Comparison of ENCODE assay signal across 19 mouse cellular contexts in the genomic region with DNA sequence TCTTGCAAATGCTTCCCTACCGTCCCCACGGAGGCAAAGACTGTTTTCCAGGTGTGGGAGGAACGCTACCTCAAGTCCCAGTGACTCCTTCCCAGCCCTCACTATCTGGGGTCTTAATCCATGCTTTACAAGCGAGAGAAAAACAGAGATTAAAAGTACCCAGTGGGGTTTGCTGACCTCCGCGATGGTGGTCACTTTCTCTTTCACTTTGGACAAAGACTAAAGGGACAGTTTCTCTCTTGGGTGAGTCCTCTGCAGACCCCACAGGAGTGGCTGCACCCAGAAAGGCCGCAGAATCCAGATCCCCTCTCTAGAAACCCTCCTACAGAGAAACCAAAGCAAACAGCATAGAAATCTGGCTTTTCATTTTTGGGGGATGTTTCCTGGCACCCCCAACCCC.
A peak's percentile ranks its signal among the peaks of the same experiment; 100 is the strongest.
DNase-seq lines count a peak whose midpoint lies in the region; ATAC-seq and TF ChIP-seq lines count a peak whose summit lies in the region.
"Had no signal": no experiment of that assay in that cellular context is flagged by ENCODE, and none has a peak within 500 bp of the region (broad histone marks: within the 10 kb centered on the region; RNA-seq: fewer than 3 reads in every experiment).

No protein-coding gene starts in this region.

- 60% methylated on average over 7 of the region's 7 CpGs for WGBS in kidney, adult 2 months
- WGBS in embryonic facial prominence, embryonic 14.5 days: 52% methylated on average over 7 of the region's 7 CpGs
- 52% methylated on average over 7 of the region's 7 CpGs for WGBS in hindbrain, embryonic 11.5 days

- H3K4me1 ChIP-seq in kidney, adult 2 months (ENCODE audit: control insufficient read depth, insufficient read depth, low read length): no peaks in the 10 kb centered on the region
- 0 out of 2 replicates have a peak, but pooled peaks cover 9% of the 10 kb centered on the region for H3K4me1 ChIP-seq in megakaryocyte, embryonic 14.5 days
- 0 out of 2 replicates have a peak, but pooled peaks cover 3% of the 10 kb centered on the region for H3K4me1 ChIP-seq in embryonic facial prominence, embryonic 14.5 days (ENCODE audit: control insufficient read depth, insufficient read depth, low read length)
- H3K4me1 ChIP-seq in hindbrain, embryonic 11.5 days (replicated peaks; ENCODE audit: control insufficient read depth, insufficient read depth, low read length): no peaks in the 10 kb centered on the region; the same call in 1 of the 2 replicates

- H3K36me3 ChIP-seq in kidney, adult 2 months (ENCODE audit: control insufficient read depth, insufficient read depth, low read length): no peaks in the 10 kb centered on the region
- no peaks in the 10 kb centered on the region for H3K36me3 ChIP-seq in megakaryocyte, embryonic 14.5 days (replicated peaks; ENCODE audit: low read length)
- no peaks in the 10 kb centered on the region for H3K36me3 ChIP-seq in embryonic facial prominence, embryonic 14.5 days (ENCODE audit: control insufficient read depth, insufficient read depth, low read length)
- H3K36me3 ChIP-seq in hindbrain, embryonic 11.5 days (ENCODE audit: control insufficient read depth, insufficient read depth, low read length): no peaks in the 10 kb centered on the region
- H3K36me3 ChIP-seq: heart, embryonic 12.5 days; hindbrain, embryonic 15.5 days; neural tube, embryonic 13.5 days had no signal

- TF ChIP-seq CTCF in kidney, adult 2 months (conservative IDR thresholded peaks at IDR 0.05; ENCODE audit: insufficient read depth, insufficient read length, low read depth, low read length): no peak

- no peak for DNase-seq in kidney, adult 2 months
- DNase-seq in kidney, postnatal 14 days: no peak
- no peak for DNase-seq in embryonic facial prominence, embryonic 14.5 days (ENCODE audit: low spot score)
- no peak for DNase-seq in embryo, embryonic 9.5 days (ENCODE audit: extremely low spot score)
- DNase-seq in hindbrain, embryonic 11.5 days (ENCODE audit: low spot score): no peak
- DNase-seq: cerebellum, postnatal 10 days; kidney, adult 11 months; liver; liver, postnatal 0 days; right cerebral cortex, postnatal 25 days; thymus, postnatal 25 days had no signal

- no peak for TF ChIP-seq POLR2A in kidney, adult 2 months (IDR thresholded peaks at IDR 0.05; ENCODE audit: low read depth, low read length)

- H3K27me3 ChIP-seq in kidney, adult 2 months (replicated peaks; ENCODE audit: control insufficient read depth, insufficient read depth, low read length): peaks cover 1% of the 10 kb centered on the region; the same call in 1 of the 2 replicates
- peaks cover 28% of the 10 kb centered on the region for H3K27me3 ChIP-seq in megakaryocyte, embryonic 14.5 days (replicated peaks)
- peaks cover 29% of the 10 kb centered on the region for H3K27me3 ChIP-seq in embryonic facial prominence, embryonic 14.5 days (replicated peaks; ENCODE audit: control insufficient read depth, insufficient read depth, low read length)
- peaks cover 26% of the 10 kb centered on the region for H3K27me3 ChIP-seq in hindbrain, embryonic 11.5 days (ENCODE audit: control insufficient read depth, insufficient read depth, low read length)

- peak overlapping the region; percentile 29 for H3K4me2 ChIP-seq in embryonic facial prominence, embryonic 14.5 days (ENCODE audit: low read depth, low read length)
- no peak overlapping the region for H3K4me2 ChIP-seq in hindbrain, embryonic 11.5 days (replicated peaks; ENCODE audit: low read depth, low read length)
- H3K4me2 ChIP-seq: heart, embryonic 12.5 days; hindbrain, embryonic 15.5 days; midbrain, embryonic 11.5 days; neural tube, embryonic 13.5 days had no signal

- peak overlapping the region; percentile 48; the same call in 1 of the 2 replicates for H3K9ac ChIP-seq in embryonic facial prominence, embryonic 14.5 days (ENCODE audit: low read depth, low read length)
- no peak overlapping the region for H3K9ac ChIP-seq in hindbrain, embryonic 11.5 days (ENCODE audit: low read depth, low read length)
- H3K9ac ChIP-seq: heart, embryonic 12.5 days; hindbrain, embryonic 15.5 days; liver, postnatal 0 days; neural tube, embryonic 13.5 days had no signal

- no peak overlapping the region for H3K4me3 ChIP-seq in kidney, adult 2 months (ENCODE audit: insufficient read depth, low read depth, low read length)
- peak overlapping the region; percentile 74 for H3K4me3 ChIP-seq in megakaryocyte, embryonic 14.5 days (replicated peaks)
- H3K4me3 ChIP-seq in embryonic facial prominence, embryonic 14.5 days (ENCODE audit: low read depth, low read length): no peak overlapping the region
- H3K4me3 ChIP-seq in hindbrain, embryonic 11.5 days (ENCODE audit: low read depth, low read length): no peak overlapping the region
- H3K4me3 ChIP-seq: erythroblast, embryonic 14.5 days; heart, embryonic 12.5 days; hindbrain, embryonic 15.5 days; neural tube, embryonic 13.5 days had no signal

- H3K27ac ChIP-seq in kidney, adult 2 months (ENCODE audit: insufficient read depth, low read depth, low read length): 0 out of 2 replicates have a peak overlapping the region, but pooled peaks have one; percentile 20
- H3K27ac ChIP-seq in embryonic facial prominence, embryonic 14.5 days (replicated peaks; ENCODE audit: low read depth, low read length): no peak overlapping the region
- no peak overlapping the region for H3K27ac ChIP-seq in hindbrain, embryonic 11.5 days (ENCODE audit: low read depth, low read length)
- H3K27ac ChIP-seq: hindbrain, embryonic 15.5 days; neural tube, embryonic 13.5 days had no signal

- ATAC-seq in megakaryocyte, adult 5-6 weeks (ENCODE audit: poor library complexity, severe bottlenecking): no peak
- no peak for ATAC-seq in embryonic facial prominence, embryonic 14.5 days (ENCODE audit: low read depth)
- no peak for ATAC-seq in hindbrain, embryonic 11.5 days (ENCODE audit: low FRiP score)
- ATAC-seq: forebrain, embryonic 14.5 days; liver, postnatal 0 days had no signal

- H3K9me3 ChIP-seq in megakaryocyte, embryonic 14.5 days: peaks cover 6% of the 10 kb centered on the region
- no peaks in the 10 kb centered on the region for H3K9me3 ChIP-seq in embryonic facial prominence, embryonic 14.5 days (ENCODE audit: control insufficient read depth, low read length)
- H3K9me3 ChIP-seq in hindbrain, embryonic 11.5 days (ENCODE audit: control insufficient read depth, low read length): no peaks in the 10 kb centered on the region
- H3K9me3 ChIP-seq: heart, embryonic 12.5 days; hindbrain, embryonic 15.5 days; neural tube, embryonic 13.5 days had no signal
